Mouse (Mus musculus) retina, adult 2 months (tissue): Measurements from ENCODE around the gene Prkaca.
"Not testable (repeated sequence)": the region's sequence is repeated elsewhere in the genome, so short reads cannot be mapped to it uniquely, and the experiment has no call there.

ENCODE experiments used
- DNase-seq: peaks from one replicate; pipeline ENCODE4 v3.0.0-alpha.2; 2012; ENCODE audit warnings: low read depth, low spot score

The Prkaca gene

GRCm38 (mm10) chr8:84001281-84002000, 28.6 kb downstream of the Prkaca start, which contains the start of gene 1700067K01Rik:
Gene 1700067K01Rik (plus strand): TSS chr8:84001502.
- DNase-seq = no peak

GRCm38 (mm10) chr8:84002957-84003611, 30.3 kb downstream of the Prkaca start:
- no peak for DNase-seq

GRCm38 (mm10) chr8:84003612-84004246, 30.9 kb downstream of the Prkaca start:
- DNase-seq = no peak

- DNase-seq = peak; percentile 73
Observed at GRCm38 (mm10) chr8:84004533-84005201, 31.9 kb downstream of the Prkaca start.

GRCm38 (mm10) chr8:84005502-84005901, 32.7 kb downstream of the Prkaca start:
- DNase-seq = not testable (repeated sequence)

GRCm38 (mm10) chr8:84008362-84008761, 35.6 kb downstream of the Prkaca start:
- DNase-seq = no peak

- peak; percentile 63 for DNase-seq
Observed at GRCm38 (mm10) chr8:84009876-84010275, 37.1 kb downstream of the Prkaca start.

GRCm38 (mm10) chr8:84010625-84011611, 38.1 kb downstream of the Prkaca start:
- DNase-seq = no peak

- no peak for DNase-seq
Observed at GRCm38 (mm10) chr8:84011705-84012498, 39.1 kb downstream of the Prkaca start, which contains the start of gene 2210011C24Rik. Gene 2210011C24Rik (minus strand): TSS chr8:84012171.

GRCm38 (mm10) chr8:84012499-84013165, 39.8 kb downstream of the Prkaca start:
- no peak for DNase-seq

- no peak for DNase-seq
Observed at GRCm38 (mm10) chr8:84015833-84016232, 43.0 kb downstream of the Prkaca start.

- DNase-seq = no peak
Observed at GRCm38 (mm10) chr8:84019738-84020137, 46.9 kb downstream of the Prkaca start.

GRCm38 (mm10) chr8:84021096-84021495, 48.3 kb downstream of the Prkaca start, which contains the start of gene Palm3:
Gene Palm3 (plus strand): TSS chr8:84021471.
- no peak for DNase-seq

GRCm38 (mm10) chr8:84021569-84021968, 48.8 kb downstream of the Prkaca start:
- no peak for DNase-seq

- DNase-seq = no peak
Observed at GRCm38 (mm10) chr8:84023085-84023484, 50.3 kb downstream of the Prkaca start.

GRCm38 (mm10) chr8:84023631-84024030, 50.8 kb downstream of the Prkaca start:
- DNase-seq = no peak

GRCm38 (mm10) chr8:84024171-84024570, 51.4 kb downstream of the Prkaca start:
- no peak for DNase-seq

GRCm38 (mm10) chr8:84025863-84026262, 53.1 kb downstream of the Prkaca start:
- no peak for DNase-seq

GRCm38 (mm10) chr8:84027449-84027848, 54.7 kb downstream of the Prkaca start:
- DNase-seq = no peak
